Mouse (Mus musculus): ENCODE data around the gene Gm960.

Gene Gm960

DNA sequence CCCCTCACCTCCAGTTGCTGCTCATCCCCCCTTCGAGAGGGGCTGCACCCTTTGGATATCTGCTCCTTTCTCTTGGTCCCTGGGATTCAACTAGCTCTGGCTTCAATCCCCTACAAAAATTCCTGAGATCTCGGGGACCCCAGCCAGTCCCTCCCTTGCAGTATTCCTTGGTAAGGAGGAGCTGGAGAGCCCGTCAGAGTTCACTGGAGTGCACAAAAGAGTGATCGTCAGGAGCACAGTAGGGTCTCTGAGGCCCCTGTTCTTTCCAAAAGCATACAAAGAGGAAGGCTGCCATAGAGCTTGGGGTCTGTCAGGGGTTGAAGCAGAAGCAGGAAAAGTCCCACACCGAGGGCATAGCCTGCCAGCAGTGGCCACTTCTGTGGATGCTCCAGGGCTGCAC is 75.7 kb downstream of the Gm960 start:
- DNase-seq: peak; percentile 17

DNA sequence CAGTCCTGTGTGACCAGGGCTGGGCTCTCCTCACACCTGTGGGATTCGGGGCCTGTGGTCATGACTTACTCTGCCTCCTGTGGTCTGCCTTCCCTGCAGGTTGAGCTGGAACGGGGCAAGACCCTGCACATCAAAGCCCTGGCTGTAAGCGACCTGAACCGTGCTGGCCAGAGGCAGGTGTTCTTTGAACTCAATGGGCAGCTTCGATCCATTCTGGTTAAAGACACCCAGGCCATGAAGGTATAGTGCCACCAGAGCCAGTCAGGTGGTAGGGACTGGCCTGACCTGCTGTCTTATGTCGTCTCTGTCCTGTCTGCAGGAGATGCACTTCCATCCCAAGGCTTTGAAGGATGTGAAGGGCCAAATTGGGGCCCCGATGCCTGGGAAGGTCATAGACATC is 77.7 kb downstream of the Gm960 start:
- DNase-seq: peak; percentile 13

DNA sequence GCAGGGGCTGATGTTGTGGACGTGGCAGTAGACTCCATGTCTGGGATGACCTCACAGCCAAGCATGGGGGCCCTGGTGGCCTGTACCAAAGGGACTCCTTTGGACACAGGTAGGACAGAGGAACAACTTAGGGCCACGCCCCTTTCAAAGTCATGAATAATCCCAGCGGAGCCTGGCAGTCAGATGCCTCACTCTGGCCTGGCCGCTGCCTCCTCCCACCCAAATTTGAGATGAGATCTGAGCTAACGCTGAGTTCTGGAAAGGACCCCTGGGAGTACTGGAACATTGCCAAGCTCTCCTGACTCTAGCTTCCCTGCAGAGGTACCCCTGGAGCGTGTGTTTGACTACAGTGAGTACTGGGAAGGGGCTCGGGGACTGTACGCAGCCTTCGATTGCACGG is 79.0 kb downstream of the Gm960 start:
- DNase-seq: peak; percentile 53

DNA sequence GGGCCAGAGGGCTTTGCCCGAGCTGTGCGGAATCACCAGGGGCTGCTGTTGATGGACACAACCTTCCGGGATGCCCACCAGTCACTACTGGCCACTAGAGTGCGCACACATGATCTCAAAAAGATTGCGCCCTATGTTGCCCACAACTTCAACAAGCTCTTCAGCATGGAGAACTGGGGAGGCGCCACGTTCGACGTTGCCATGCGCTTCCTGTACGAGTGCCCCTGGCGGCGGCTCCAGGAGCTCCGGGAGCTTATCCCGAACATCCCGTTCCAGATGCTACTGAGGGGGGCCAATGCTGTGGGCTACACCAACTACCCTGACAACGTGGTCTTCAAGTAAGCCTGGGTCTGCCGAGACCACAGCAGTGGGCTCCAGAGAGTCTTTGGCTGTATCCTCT is 80.3 kb downstream of the Gm960 start:
- DNase-seq: peak; percentile 41

DNA sequence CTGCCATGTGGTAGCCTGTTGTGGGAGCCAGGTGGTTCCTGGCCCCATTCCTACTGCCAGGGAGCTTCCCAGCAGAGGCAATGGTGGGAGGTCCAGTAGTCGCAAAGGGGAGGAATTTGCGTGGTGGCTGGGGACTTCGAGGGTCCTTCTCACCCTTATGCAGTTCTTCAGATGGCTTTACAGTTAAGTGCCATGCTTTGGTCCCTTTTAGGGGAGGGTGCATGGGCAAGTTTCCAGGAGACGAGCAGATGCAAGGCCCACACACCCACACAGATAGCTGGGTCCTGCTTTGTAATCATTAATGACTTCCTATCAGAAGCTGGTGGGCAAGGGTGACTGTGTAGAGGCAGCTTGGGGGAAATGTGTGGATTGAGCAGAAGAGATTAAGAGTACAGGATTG is 81.9 kb downstream of the Gm960 start:
- DNase-seq: peak; percentile 64

DNA sequence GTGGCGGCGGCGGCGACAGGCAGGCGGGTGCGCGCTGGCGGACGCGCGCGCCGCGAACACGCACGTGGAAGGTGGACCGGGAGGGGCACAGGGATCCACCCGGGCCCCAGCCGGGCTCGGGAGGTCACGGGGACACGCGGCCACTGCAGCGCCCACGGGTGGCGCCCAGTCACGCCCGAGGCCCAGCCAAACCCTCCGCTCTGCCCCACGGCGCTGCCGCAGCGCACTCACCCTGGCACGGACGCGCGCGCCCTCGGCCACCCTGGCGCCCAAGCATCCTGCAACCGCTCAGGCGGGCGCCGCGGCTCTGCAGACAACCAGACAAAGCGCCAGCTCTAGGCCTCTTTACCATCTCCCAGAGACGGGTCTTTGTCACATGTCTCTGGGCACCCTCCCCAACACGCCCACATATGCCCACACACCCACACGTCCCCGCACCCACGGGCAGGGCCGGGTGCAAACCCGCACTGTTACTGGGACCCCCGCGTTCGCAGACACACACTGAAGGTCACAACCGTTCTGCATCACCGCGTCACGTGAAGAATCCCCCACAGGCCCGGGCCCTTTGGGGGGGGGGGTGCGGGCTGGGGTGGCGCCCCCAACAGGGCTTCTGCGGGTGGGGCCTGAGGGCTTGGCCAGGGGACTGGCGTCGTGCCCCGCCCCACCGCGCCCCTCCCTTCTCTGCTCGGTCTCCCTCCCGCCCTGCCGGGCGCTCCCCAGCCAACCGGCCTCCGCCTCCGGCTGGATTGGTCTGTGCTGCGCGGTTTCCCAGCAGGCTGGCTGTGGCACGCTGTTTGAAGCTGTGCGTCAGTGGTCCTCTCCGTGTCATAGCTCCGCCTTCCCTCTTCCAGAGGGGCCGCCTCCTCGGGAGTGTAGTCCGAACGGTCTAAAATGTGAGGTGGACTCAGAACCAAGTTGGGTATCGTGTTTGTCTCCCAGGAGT is 83.0 kb downstream of the Gm960 start, which contains the start of gene Lrfn4:
Gene Lrfn4 (minus strand): TSS at position 517 of the 943 bp plus-strand sequence.
- peak; percentile 91 for DNase-seq

DNA sequence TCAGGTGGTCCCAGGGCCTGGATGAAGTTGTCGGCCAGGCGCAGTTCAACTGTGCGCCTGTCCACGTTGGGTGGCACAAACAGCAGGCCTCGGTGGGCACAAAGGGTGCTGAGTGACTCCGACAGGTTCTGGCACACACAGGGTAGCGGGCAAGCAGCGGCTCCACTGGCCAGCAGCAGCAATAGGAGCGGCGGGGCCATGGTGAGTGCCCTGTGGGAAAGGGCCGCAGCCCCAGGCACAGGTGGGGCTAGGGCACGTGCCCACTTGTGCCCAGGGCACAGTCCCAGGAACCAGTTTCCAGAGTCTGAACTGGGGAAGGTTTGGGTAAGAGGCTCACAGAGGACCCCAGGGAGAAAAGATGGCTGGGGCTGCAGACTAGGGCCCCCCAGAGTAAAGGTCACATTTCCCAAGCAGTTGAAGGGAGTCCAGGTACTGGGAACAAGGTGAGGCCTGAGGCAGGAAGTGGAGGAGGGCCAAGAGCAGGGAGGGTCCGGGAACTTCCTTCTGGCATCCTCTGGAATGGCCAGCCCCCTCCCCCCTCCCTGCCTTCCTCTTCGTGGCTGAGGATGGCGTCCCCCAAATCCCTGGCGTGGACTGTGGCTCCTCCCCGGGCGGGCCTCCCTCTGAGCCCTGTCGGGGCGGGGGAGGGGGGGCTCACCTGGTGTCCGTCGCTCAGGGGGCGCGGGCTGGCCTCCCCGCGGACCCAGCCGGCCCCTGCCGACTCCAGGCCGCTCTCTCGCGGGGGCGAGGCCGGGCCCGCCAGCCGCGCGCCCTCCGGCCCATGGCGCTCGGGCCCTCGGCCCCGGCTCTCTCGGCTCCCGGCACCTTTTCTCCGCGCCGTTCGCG is 83.9 kb downstream of the Gm960 start:
- peak; percentile 70 for DNase-seq

DNA sequence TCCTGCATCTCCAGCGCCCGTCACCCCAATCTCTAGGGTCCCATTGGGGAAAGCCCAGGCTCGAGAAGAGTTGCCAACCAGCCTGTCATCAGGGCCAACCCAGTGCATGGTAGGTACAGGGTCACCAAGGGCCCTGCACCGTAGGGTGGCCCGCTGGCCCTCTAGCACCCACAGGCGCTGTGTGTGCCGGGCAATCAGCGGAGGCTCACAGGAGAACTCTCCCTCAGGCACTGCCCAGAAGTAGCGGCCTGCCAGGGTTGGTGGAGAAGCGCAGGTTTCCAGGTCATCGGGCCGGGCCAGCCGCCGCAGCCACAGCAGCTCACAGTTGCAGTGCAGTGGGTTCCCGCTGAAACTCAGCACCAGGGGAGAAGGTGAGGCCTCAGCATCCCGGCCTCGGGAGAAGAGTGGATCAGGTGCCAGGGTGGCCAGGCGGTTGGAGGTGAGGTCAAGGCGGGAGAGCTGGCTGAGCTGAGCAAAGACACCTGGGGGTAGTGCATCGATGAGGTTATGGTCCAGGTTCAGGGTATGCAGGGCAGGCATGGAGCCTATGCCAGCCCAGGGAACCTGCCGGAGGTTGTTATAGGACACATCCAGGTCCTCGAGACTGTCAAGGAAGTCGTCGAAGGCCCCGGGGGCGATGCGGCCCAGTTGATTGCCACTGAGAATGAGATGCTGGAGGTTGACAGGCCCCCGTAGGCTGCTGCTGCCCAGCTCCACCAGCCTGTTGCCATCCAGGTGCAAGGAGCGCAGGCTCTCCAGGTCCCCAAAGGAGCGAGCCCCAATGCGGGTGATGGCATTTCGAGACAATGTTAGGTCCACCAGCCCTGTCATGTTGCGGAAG is 84.8 kb downstream of the Gm960 start:
- DNase-seq: peak; percentile 55

DNA sequence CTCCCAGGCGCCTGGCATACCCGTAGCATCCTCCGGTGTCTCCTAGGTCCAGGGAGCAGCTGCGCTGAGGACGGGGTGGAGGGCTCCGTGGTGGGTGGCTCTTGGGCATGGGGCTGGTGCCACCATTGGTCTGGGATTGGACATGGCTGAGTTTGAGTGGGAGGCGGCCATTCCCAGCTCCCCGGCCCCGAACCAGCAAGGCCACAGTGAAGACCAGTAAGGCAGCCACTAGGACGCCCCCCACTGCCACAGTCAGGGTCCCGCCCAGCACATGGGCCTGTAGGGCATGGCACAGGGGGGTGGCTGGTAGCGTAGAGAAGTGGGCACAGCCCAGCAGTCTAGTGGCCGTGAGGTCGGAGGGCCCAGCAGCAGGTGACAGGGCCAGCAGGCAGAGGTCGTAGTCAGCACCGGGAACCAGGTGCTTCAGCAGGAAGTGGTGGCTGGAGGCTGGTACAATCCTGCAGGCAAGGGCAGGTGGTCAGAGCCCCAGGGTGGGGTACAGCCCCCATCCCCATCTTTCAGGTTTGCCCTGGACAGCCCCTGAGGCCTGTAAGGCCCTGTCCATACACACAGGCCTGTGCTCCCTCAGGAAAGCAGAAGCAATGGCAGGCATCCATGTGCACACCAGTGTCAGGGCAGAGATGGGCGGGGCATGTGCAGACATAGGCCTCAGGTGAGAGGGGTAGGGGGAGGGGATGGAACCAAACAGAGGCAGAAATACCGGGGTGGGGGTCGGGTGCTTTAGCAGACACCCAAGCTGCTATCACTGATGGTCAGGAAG is 86.1 kb downstream of the Gm960 start:
- DNase-seq: peak; percentile 57

DNA sequence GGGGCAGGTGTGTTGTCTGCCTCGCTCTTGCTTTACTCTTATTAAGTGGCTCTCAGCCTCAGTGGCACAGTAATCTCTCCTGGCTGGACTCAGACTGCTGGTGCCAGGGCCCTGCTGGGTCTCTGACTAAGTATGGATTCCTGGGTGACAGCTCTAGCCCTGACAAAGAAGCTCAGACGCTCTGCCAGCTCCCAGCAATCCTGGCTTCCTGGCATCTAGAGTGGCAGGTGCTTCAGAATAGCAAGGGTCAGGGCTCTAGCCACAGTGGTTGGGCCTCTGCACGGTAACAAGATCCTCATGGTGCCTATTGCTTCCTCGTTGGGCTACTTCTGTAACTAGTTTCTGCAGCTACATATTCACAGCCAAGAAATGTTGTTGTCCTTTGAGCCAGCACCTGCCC is 88.4 kb downstream of the Gm960 start:
- DNase-seq: no peak

DNA sequence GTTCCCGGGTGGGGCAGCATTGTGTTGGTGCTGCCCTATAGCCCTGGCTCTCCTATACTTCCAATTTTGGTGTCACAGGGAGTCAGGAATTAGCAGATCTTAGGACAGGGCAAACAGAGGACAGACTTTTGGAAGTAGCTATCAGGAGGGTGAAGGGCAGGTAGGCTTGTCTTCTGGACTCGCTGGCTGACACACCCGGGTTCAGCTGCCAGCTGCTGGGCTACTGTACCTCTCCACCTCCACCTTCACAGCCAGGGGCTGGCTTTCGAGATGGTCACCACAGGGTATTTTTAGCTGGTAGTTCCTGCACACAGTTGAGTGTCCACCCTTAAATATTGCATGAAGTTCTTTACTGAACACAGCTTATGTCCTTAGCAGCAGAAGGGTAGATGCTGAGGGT is 90.0 kb downstream of the Gm960 start:
- DNase-seq: no peak

DNA sequence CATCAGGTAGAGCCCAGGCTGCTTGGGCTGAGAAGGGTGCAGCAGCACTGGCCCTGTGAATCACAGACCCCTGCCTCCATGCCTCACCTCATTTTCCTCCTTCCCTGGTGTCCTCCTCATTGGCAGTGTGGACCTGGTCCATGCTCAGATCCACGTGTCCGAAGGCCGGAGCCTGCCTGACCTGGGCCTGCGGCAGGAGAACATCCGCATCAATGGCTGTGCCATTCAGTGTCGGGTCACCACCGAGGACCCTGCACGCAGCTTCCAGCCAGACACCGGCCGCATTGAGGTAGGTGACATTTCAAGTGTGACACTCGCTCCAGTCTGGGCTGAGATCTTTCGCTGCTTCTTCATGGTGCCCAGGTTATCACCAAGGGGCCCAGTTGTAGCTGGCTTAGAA is 91.1 kb downstream of the Gm960 start:
- no peak for DNase-seq

DNA sequence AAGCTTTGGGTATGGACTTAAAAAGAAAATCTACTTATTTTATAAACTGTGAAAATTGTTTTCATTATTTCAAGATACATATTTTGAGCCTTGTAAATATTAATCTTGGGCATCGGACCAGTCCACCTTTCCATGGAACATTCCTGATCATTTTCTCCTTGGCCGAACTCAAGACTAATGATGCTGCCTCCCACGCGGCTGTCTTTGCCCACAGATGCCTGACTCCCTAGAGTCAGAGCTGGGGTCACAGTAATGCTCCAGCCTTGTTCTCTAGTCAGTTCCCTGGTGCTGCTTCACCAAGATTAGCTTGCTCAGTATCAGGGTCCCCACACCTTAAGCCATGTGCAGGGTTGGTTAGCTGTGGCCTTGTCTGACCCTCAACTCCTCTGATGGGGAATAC is 92.8 kb downstream of the Gm960 start:
- no peak for DNase-seq

DNA sequence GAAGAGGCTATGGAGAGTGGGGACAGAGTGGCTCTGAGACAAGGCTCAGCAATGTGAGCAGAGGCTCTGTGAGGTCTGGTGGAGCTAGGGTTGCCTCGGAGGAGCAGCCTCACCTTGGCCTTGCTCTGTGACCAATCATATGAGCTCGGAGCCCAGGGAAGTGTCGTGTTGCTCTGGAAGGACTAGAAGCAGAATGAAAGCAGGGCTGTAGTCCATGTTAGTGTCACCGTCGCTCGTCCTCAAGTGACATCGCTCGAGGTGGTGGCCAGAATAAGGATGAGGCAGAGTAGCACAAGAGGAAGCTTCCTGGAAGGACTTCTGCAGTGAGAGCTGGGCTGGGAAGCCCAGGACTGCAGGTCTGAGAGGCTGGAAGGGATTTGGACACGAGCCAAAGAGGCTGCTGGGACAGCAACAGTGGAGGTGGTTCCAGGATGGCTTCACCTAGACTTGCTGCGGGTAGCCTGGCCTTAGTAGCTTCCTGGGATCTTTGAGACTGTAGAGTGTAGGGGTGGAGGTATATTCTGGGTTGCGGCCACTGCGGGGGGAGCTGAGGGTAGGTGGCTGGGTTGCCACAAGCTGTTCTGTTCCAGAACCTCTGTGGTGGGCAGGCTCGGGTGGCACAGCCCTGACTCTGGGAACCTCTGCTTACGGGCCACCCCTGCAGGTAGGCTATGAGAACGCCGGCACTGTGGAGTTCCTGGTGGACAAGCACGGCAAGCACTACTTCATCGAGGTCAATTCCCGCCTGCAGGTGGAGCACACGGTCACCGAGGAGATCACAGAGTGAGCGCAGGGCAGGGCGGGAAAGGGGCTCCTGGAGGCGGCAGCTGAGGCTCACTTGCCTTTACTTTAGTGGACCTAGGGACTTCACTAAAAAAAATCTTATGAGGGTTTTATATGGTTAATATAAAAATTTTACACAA is 94.4 kb downstream of the Gm960 start:
- DNase-seq: peak; percentile 45

DNA sequence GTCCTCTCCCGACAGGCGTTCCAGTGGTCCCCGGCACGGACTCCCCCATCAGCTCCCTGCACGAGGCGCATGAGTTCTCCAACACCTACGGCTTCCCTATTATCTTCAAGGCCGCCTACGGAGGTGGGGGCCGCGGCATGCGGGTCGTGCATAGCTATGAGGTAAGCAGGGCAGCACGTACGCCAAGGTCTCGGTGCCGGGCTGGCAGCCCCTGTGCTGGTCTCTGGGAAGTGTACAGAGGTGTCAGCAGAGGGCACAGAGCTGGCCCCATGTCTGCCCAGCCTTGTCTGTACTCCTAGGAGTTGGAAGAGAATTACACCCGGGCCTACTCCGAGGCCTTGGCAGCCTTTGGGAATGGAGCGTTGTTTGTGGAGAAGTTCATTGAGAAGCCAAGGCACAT is 96.0 kb downstream of the Gm960 start:
- no peak for DNase-seq

DNA sequence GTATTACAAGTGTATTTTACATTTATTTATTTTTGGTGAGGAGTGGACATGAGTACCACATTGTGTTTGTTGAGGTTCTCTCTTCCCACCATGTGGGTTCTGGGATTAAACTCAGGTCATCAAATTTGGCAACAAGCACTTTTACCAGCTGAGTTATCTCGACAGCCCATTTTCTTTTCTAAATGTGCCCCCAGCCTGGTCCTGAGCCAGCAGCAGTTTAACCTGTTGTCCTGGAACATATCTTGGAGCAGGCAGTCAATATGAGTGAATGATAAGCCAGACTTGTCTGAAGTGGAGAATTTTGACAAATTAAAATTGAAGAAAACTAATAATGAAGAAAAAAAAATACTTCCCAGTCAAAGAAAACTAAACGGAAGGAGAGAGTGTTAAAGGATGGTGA is 102.4 kb downstream of the Gm960 start:
- no peak for DNase-seq

DNA sequence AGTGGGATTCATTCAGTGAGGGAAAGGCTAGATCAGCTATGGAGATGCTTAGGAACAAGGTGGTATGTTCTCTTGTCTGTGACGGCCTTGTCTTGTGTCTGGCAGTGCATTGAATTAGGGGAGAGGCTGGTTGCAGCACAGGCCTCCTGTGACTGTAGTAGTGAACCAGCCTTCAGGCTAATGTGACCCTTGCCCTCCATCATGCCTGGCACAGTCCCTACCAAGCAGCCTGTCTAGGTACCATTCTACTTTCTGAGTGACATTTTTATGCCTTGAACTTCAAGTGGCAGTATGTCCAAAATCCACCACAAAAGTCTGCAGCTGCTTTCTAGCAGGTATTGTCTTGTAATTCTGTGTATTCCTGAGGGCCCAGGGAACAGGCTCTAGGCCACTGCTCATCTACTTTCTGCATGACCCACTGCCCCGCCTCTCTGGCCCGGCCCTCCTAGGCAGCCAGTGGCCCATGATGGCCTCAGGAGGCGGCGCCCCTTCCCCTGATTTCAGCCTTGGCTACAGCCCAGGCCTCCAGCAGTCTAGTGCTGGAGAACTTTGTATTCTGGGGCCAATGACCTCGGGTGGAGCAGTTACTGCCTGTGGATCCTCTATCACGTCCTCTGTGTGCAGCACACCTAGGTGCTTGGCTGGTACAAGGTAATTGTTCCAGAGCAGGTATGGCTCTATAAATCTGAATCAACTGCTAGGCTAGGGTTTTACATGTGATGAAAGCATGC is 104.5 kb downstream of the Gm960 start:
- DNase-seq: no peak

DNA sequence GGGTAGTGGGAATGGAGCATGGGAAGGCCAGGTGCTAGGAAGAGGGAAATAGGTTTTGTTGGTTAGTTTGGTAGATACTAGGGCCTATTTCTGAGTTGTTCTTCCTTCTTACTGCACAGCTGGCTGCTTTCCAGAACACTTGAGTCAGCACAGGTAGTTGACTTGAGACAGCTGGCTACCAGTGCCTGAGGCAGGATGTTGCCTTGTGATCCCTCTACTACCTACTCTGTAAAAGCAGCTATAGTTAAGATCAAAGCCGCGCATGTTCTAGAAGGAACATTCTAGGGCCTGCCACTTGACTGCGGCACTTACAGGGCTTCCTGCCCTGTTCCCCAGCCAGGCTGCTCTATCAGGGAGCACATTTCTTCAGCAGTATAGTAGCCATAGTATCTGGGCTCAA is 108.4 kb downstream of the Gm960 start:
- no peak for DNase-seq

DNA sequence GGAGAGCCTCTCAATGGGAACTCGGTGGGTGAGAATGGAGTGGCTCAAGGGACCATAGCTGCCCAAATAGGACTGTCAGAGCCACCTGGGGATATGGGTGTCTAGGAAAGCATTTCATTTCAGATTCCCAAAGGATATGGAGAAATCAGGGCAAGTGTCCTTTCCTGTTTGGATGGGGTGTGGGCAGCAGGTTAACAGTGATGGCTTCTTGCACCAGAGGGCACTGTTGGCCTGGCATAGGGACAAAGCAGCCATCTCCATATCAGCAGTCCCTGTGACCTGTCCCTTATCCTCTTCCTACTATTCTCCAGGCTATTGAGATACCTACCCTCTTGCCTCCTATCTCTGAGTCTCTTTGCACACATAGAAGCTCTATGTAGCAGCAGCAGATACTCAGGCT is 109.4 kb downstream of the Gm960 start:
- no peak for DNase-seq

DNA sequence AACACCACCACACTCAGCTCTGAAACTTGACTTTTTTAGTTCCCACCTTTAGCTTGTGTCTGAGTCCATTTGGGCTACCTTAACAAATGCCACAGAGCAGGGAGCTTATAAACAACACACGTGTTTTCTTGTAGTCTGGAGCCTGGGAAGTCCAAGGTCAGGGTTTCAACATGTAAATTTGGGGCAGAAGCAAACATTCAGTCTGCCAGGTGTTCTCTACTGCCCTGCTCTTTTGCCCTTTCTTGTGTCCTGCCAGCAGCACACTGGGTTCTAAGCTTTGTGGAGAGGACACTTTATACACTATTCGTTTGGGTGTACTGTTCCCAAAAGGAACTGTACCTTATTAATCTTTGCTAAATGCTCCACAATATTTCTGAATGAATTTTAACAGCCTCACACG is 110.0 kb downstream of the Gm960 start:
- DNase-seq: no peak
